Mouse (Mus musculus): ENCODE data around the gene Limd1. TPM values are rescaled to one million over a fixed set of nuclear protein-coding genes. Genes with fewer than 3 reads are reported as not detected.
A peak's percentile ranks its signal among the peaks of the same experiment; 100 is the strongest.

The Limd1 gene
- polyA plus RNA-seq, 1 experiment from 2014 or later, result 48.8 TPM

DNA sequence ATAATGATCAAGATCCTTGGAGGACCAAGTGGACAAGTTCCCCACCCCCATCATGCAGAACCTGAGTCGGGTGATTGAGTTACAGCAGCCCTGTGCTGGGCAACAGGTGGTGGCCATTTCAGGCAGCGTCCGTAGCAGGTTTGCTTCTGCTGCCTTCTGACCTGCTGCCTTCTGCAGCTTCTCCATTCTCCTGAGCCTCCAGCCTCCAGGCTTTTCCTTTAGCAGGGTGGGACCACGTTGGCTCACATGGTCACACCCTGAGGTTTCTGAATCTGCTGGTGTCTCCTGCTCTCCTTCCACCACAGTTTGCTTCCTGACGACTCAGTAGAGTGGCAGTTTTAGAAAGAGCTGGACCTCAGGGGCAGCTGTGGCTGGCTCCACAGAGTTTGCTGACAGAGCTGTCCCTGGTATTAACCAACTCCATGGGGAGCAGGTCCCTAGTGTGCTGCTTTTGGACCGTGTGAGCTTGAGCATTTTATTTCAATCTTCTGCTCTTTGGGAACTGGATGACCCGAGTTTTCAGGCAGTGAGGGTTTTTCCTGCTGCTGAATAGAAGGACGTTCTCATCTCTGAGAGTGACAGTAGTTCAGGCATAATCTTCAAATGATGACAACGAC is 11.3 kb downstream of the Limd1 start:
- Histone ChIP-seq H3K27me3 (ENCODE audit: control insufficient read depth, insufficient read depth, low read length) (no peaks in the 10 kb centered on the region), H3K9me3 (replicated peaks; ENCODE audit: control insufficient read depth, low read length) (no peaks in the 10 kb centered on the region), H3K36me3 (ENCODE audit: control insufficient read depth, insufficient read depth, low read length) (no peaks in the 10 kb centered on the region), H3K27ac (ENCODE audit: low read length) (peak overlapping the region; percentile 42), H3K4me2 (ENCODE audit: low read depth, low read length) (no peak overlapping the region), H3K9ac (ENCODE audit: low read length) (0 out of 2 replicates have a peak overlapping the region, but pooled peaks have one; percentile 11), H3K4me3 (replicated peaks; ENCODE audit: low read length) (no peak overlapping the region), H3K4me1 (ENCODE audit: control insufficient read depth, insufficient read depth, low read length) (peaks cover 57% of the 10 kb centered on the region)
- 50% methylated on average over 9 of the region's 9 CpGs for WGBS
- ATAC-seq (ENCODE audit: insufficient read depth, low FRiP score), result no peak

- 43% methylated on average over 5 of the region's 5 CpGs for WGBS
- ATAC-seq (ENCODE audit: insufficient read depth, low FRiP score), result peak; percentile 71; the same call in 1 of the 2 replicates
- peaks cover 60% of the 10 kb centered on the region for H3K4me1 ChIP-seq (ENCODE audit: control insufficient read depth, insufficient read depth, low read length)
Measured at GRCm38 (mm10) chr9:123490930-123491329, 12.4 kb downstream of the Limd1 start.

GRCm38 (mm10) chr9:123491917-123492585 is 13.5 kb downstream of the Limd1 start:
- Histone ChIP-seq H3K9me3 (replicated peaks; ENCODE audit: control insufficient read depth, low read length) (no peaks in the 10 kb centered on the region), H3K4me2 (ENCODE audit: low read depth, low read length) (no peak overlapping the region), H3K27me3 (ENCODE audit: control insufficient read depth, insufficient read depth, low read length) (no peaks in the 10 kb centered on the region), H3K9ac (ENCODE audit: low read length) (no peak overlapping the region), H3K4me3 (replicated peaks; ENCODE audit: low read length) (no peak overlapping the region), H3K36me3 (ENCODE audit: control insufficient read depth, insufficient read depth, low read length) (no peaks in the 10 kb centered on the region), H3K27ac (ENCODE audit: low read length) (peak overlapping the region; percentile 47; the same call in 1 of the 2 replicates), H3K4me1 (ENCODE audit: control insufficient read depth, insufficient read depth, low read length) (peaks cover 56% of the 10 kb centered on the region)
- 52% methylated on average over 9 of the region's 9 CpGs for WGBS
- ATAC-seq (ENCODE audit: insufficient read depth, low FRiP score), result peak; percentile 73

More at GRCm38 (mm10) chr9:123490930-123491329, 12.4 kb downstream of the Limd1 start:
- Histone ChIP-seq H3K4me2 (ENCODE audit: low read depth, low read length) (peak overlapping the region; percentile 9; the same call in 1 of the 2 replicates), H3K27me3 (ENCODE audit: control insufficient read depth, insufficient read depth, low read length) (no peaks in the 10 kb centered on the region), H3K9me3 (replicated peaks; ENCODE audit: control insufficient read depth, low read length) (no peaks in the 10 kb centered on the region), H3K36me3 (ENCODE audit: control insufficient read depth, insufficient read depth, low read length) (no peaks in the 10 kb centered on the region), H3K4me3 (replicated peaks; ENCODE audit: low read length) (no peak overlapping the region), H3K9ac (ENCODE audit: low read length) (no peak overlapping the region), H3K27ac (ENCODE audit: low read length) (peak overlapping the region; percentile 76)

DNA sequence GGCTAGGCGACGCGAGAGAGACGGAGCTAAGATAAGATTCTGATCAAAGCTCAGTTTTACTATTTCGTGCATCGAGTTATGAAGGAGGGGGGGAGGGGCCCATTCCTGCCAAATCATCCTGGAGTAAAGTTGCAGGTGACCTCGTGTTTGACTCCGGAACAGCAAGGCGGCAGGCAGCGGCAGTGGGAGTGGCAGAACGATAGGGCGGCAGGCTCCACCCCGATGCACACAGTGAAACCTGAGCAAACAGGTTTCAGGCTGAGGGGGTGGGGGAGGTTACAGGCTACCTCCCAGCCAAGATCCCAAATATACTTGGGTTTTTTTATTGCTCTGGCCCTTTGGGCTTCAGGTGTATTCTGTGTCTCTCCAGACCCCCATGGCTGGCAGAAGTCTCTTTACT is 18.2 kb downstream of the Limd1 start:
- no peaks in the 10 kb centered on the region for H3K9me3 ChIP-seq (replicated peaks; ENCODE audit: control insufficient read depth, low read length)
- no peaks in the 10 kb centered on the region; the same call in 1 of the 2 replicates for H3K36me3 ChIP-seq (ENCODE audit: control insufficient read depth, insufficient read depth, low read length)
- peak overlapping the region; percentile 75 for H3K27ac ChIP-seq (ENCODE audit: low read length)
- H3K27me3 ChIP-seq (ENCODE audit: control insufficient read depth, insufficient read depth, low read length), result no peaks in the 10 kb centered on the region
- peaks cover 21% of the 10 kb centered on the region for H3K4me1 ChIP-seq (ENCODE audit: control insufficient read depth, insufficient read depth, low read length)
- ATAC-seq (ENCODE audit: insufficient read depth, low FRiP score), result peak; percentile 52; the same call in 1 of the 2 replicates
- peak overlapping the region; percentile 38 for H3K4me2 ChIP-seq (ENCODE audit: low read depth, low read length)
- H3K4me3 ChIP-seq (replicated peaks; ENCODE audit: low read length), result peak overlapping the region; percentile 6; the same call in 1 of the 2 replicates
- peak overlapping the region; percentile 21; the same call in 1 of the 2 replicates for H3K9ac ChIP-seq (ENCODE audit: low read length)
- WGBS, result 11% methylated on average over 13 of the region's 13 CpGs

GRCm38 (mm10) chr9:123497906-123498305 is 19.4 kb downstream of the Limd1 start:
- H3K9ac ChIP-seq (ENCODE audit: low read length), result no peak overlapping the region
- H3K27me3 ChIP-seq (ENCODE audit: control insufficient read depth, insufficient read depth, low read length), result no peaks in the 10 kb centered on the region
- H3K4me3 ChIP-seq (replicated peaks; ENCODE audit: low read length), result no peak overlapping the region
- no peaks in the 10 kb centered on the region; the same call in 1 of the 2 replicates for H3K36me3 ChIP-seq (ENCODE audit: control insufficient read depth, insufficient read depth, low read length)
- no peaks in the 10 kb centered on the region for H3K9me3 ChIP-seq (replicated peaks; ENCODE audit: control insufficient read depth, low read length)
- no peak overlapping the region for H3K4me2 ChIP-seq (ENCODE audit: low read depth, low read length)
- no peak overlapping the region for H3K27ac ChIP-seq (ENCODE audit: low read length)
- WGBS, result 63% methylated on average over 5 of the region's 5 CpGs
- no peak for ATAC-seq (ENCODE audit: insufficient read depth, low FRiP score)
- H3K4me1 ChIP-seq (ENCODE audit: control insufficient read depth, insufficient read depth, low read length), result peaks cover 9% of the 10 kb centered on the region

GRCm38 (mm10) chr9:123500480-123500879 is 22.0 kb downstream of the Limd1 start:
- Histone ChIP-seq H3K36me3 (ENCODE audit: control insufficient read depth, insufficient read depth, low read length) (no peaks in the 10 kb centered on the region; the same call in 1 of the 2 replicates), H3K4me1 (ENCODE audit: control insufficient read depth, insufficient read depth, low read length) (peaks cover 12% of the 10 kb centered on the region)
- WGBS, result 82% methylated on average over 4 of the region's 4 CpGs

GRCm38 (mm10) chr9:123503171-123503834 is 24.8 kb downstream of the Limd1 start:
- no peak for ATAC-seq (ENCODE audit: insufficient read depth, low FRiP score)
- no peak overlapping the region for H3K27ac ChIP-seq (ENCODE audit: low read length)
- 82% methylated on average over 5 of the region's 5 CpGs for WGBS

More at GRCm38 (mm10) chr9:123500480-123500879, 22.0 kb downstream of the Limd1 start:
- Histone ChIP-seq H3K9ac (ENCODE audit: low read length) (no peak overlapping the region), H3K4me2 (ENCODE audit: low read depth, low read length) (no peak overlapping the region), H3K27ac (ENCODE audit: low read length) (no peak overlapping the region), H3K9me3 (replicated peaks; ENCODE audit: control insufficient read depth, low read length) (no peaks in the 10 kb centered on the region), H3K27me3 (ENCODE audit: control insufficient read depth, insufficient read depth, low read length) (no peaks in the 10 kb centered on the region), H3K4me3 (replicated peaks; ENCODE audit: low read length) (no peak overlapping the region)
- no peak for ATAC-seq (ENCODE audit: insufficient read depth, low FRiP score)

GRCm38 (mm10) chr9:123504325-123504724 is 25.8 kb downstream of the Limd1 start:
- Histone ChIP-seq H3K27ac (ENCODE audit: low read length) (no peak overlapping the region), H3K9ac (ENCODE audit: low read length) (no peak overlapping the region), H3K9me3 (replicated peaks; ENCODE audit: control insufficient read depth, low read length) (no peaks in the 10 kb centered on the region), H3K36me3 (ENCODE audit: control insufficient read depth, insufficient read depth, low read length) (no peaks in the 10 kb centered on the region; the same call in 1 of the 2 replicates), H3K4me3 (replicated peaks; ENCODE audit: low read length) (no peak overlapping the region), H3K27me3 (ENCODE audit: control insufficient read depth, insufficient read depth, low read length) (no peaks in the 10 kb centered on the region), H3K4me1 (ENCODE audit: control insufficient read depth, insufficient read depth, low read length) (peaks cover 16% of the 10 kb centered on the region), H3K4me2 (ENCODE audit: low read depth, low read length) (no peak overlapping the region)
- WGBS, result 20% methylated on average over 2 of the region's 2 CpGs
- ATAC-seq (ENCODE audit: insufficient read depth, low FRiP score), result peak; percentile 72; the same call in 1 of the 2 replicates

More at GRCm38 (mm10) chr9:123503171-123503834, 24.8 kb downstream of the Limd1 start:
- Histone ChIP-seq H3K36me3 (ENCODE audit: control insufficient read depth, insufficient read depth, low read length) (no peaks in the 10 kb centered on the region; the same call in 1 of the 2 replicates), H3K4me1 (ENCODE audit: control insufficient read depth, insufficient read depth, low read length) (peaks cover 16% of the 10 kb centered on the region), H3K4me3 (replicated peaks; ENCODE audit: low read length) (no peak overlapping the region), H3K9me3 (replicated peaks; ENCODE audit: control insufficient read depth, low read length) (no peaks in the 10 kb centered on the region), H3K4me2 (ENCODE audit: low read depth, low read length) (no peak overlapping the region), H3K27me3 (ENCODE audit: control insufficient read depth, insufficient read depth, low read length) (no peaks in the 10 kb centered on the region), H3K9ac (ENCODE audit: low read length) (no peak overlapping the region)
